Mouse (Mus musculus): ENCODE results near the gene Gucy1a1. TPM values are rescaled to one million over a fixed set of nuclear protein-coding genes. Genes with fewer than 3 reads are reported as not detected.

The Gucy1a1 gene
- polyA plus RNA-seq, 1 experiment from 2014 or later, result 11.9 TPM

GRCm38 (mm10) chr3:82074201-82074851 lies 71.3 kb downstream of the Gucy1a1 start, which contains the start of gene Gucy1b1:
Gucy1b1 (minus strand) TSS chr3:82074689.
- Histone ChIP-seq H3K4me3 (replicated peaks) (peak within 1 kb of the TSS; percentile 53), H3K9me3 (replicated peaks) (no peaks in the 10 kb centered on the region), H3K36me3 (no peaks in the 10 kb centered on the region), H3K4me1 (peaks cover 12% of the 10 kb centered on the region), H3K9ac (peak within 1 kb of the TSS; percentile 35), H3K4me2 (replicated peaks) (peak within 1 kb of the TSS; percentile 95), H3K27me3 (no peaks in the 10 kb centered on the region; the same call in 1 of the 2 replicates), H3K27ac (replicated peaks) (no peak within 1 kb of the TSS)
- ATAC-seq (ENCODE audit: insufficient number of reproducible peaks, low FRiP score, low TSS enrichment, low read depth), result peak; percentile 95
- 1% methylated on average over 25 of the region's 25 CpGs for WGBS

GRCm38 (mm10) chr3:82073741-82074181 lies 71.8 kb downstream of the Gucy1a1 start:
- Histone ChIP-seq H3K9me3 (replicated peaks) (no peaks in the 10 kb centered on the region), H3K27me3 (no peaks in the 10 kb centered on the region; the same call in 1 of the 2 replicates), H3K4me3 (replicated peaks) (peak overlapping the region; percentile 53), H3K4me2 (replicated peaks) (peak overlapping the region; percentile 95), H3K4me1 (peaks cover 12% of the 10 kb centered on the region), H3K9ac (peak overlapping the region; percentile 35), H3K36me3 (no peaks in the 10 kb centered on the region), H3K27ac (replicated peaks) (no peak overlapping the region)
- ATAC-seq (ENCODE audit: insufficient number of reproducible peaks, low FRiP score, low TSS enrichment, low read depth), result peak; percentile 52
- under 1% methylated on average over 34 of the region's 34 CpGs for WGBS

GRCm38 (mm10) chr3:82067830-82068229 lies 77.8 kb downstream of the Gucy1a1 start:
- 63% methylated on average over 5 of the region's 5 CpGs for WGBS
- Histone ChIP-seq H3K4me2 (replicated peaks) (no peak overlapping the region), H3K4me1 (0 out of 2 replicates have a peak, but pooled peaks cover 6% of the 10 kb centered on the region), H3K9me3 (replicated peaks) (no peaks in the 10 kb centered on the region), H3K27me3 (no peaks in the 10 kb centered on the region; the same call in 1 of the 2 replicates), H3K27ac (replicated peaks) (no peak overlapping the region), H3K9ac (no peak overlapping the region), H3K36me3 (no peaks in the 10 kb centered on the region), H3K4me3 (replicated peaks) (no peak overlapping the region)
- ATAC-seq (ENCODE audit: insufficient number of reproducible peaks, low FRiP score, low TSS enrichment, low read depth), result no peak

GRCm38 (mm10) chr3:82061402-82062180 lies 84.0 kb downstream of the Gucy1a1 start:
- WGBS, result 29% methylated on average over 9 of the region's 9 CpGs
- Histone ChIP-seq H3K4me3 (replicated peaks) (no peak overlapping the region), H3K36me3 (no peaks in the 10 kb centered on the region), H3K9me3 (replicated peaks) (no peaks in the 10 kb centered on the region), H3K4me2 (replicated peaks) (no peak overlapping the region), H3K9ac (no peak overlapping the region), H3K27me3 (no peaks in the 10 kb centered on the region), H3K27ac (replicated peaks) (no peak overlapping the region), H3K4me1 (0 out of 2 replicates have a peak, but pooled peaks cover 6% of the 10 kb centered on the region)
- ATAC-seq (ENCODE audit: insufficient number of reproducible peaks, low FRiP score, low TSS enrichment, low read depth), result no peak

GRCm38 (mm10) chr3:82057201-82057600 lies 88.4 kb downstream of the Gucy1a1 start:
- H3K4me1 ChIP-seq, result no peaks in the 10 kb centered on the region
- no peaks in the 10 kb centered on the region for H3K36me3 ChIP-seq
- no peak; the same call in 1 of the 2 replicates for ATAC-seq (ENCODE audit: insufficient number of reproducible peaks, low FRiP score, low TSS enrichment, low read depth)
- no peak overlapping the region for H3K9ac ChIP-seq
- H3K4me2 ChIP-seq (replicated peaks), result no peak overlapping the region
- 43% methylated on average over 5 of the region's 5 CpGs for WGBS
- H3K9me3 ChIP-seq (replicated peaks), result no peaks in the 10 kb centered on the region
- no peaks in the 10 kb centered on the region for H3K27me3 ChIP-seq
- H3K27ac ChIP-seq (replicated peaks), result no peak overlapping the region
- no peak overlapping the region for H3K4me3 ChIP-seq (replicated peaks)

GRCm38 (mm10) chr3:82054283-82054974 lies 91.2 kb downstream of the Gucy1a1 start:
- H3K36me3 ChIP-seq, result no peaks in the 10 kb centered on the region
- no peaks in the 10 kb centered on the region for H3K9me3 ChIP-seq (replicated peaks)
- no peak overlapping the region for H3K4me3 ChIP-seq (replicated peaks)
- no peak overlapping the region for H3K4me2 ChIP-seq (replicated peaks)
- 43% methylated on average over 5 of the region's 5 CpGs for WGBS
- no peak overlapping the region for H3K27ac ChIP-seq (replicated peaks)
- H3K9ac ChIP-seq, result no peak overlapping the region
- H3K27me3 ChIP-seq, result no peaks in the 10 kb centered on the region
- 0 out of 2 replicates have a peak, but pooled peaks have one; percentile 39 for ATAC-seq (ENCODE audit: insufficient number of reproducible peaks, low FRiP score, low TSS enrichment, low read depth)
- 0 out of 2 replicates have a peak, but pooled peaks cover 8% of the 10 kb centered on the region for H3K4me1 ChIP-seq

GRCm38 (mm10) chr3:82052029-82052428 lies 93.6 kb downstream of the Gucy1a1 start:
- no peaks in the 10 kb centered on the region for H3K9me3 ChIP-seq (replicated peaks)
- WGBS, result 70% methylated on average over 2 of the region's 2 CpGs
- no peak overlapping the region for H3K4me3 ChIP-seq (replicated peaks)
- no peak overlapping the region for H3K4me2 ChIP-seq (replicated peaks)
- no peaks in the 10 kb centered on the region for H3K27me3 ChIP-seq
- H3K4me1 ChIP-seq, result 0 out of 2 replicates have a peak, but pooled peaks cover 12% of the 10 kb centered on the region
- no peaks in the 10 kb centered on the region for H3K36me3 ChIP-seq
- no peak overlapping the region for H3K9ac ChIP-seq
- H3K27ac ChIP-seq (replicated peaks), result no peak overlapping the region
- ATAC-seq (ENCODE audit: insufficient number of reproducible peaks, low FRiP score, low TSS enrichment, low read depth), result no peak

GRCm38 (mm10) chr3:82051468-82051867 lies 94.1 kb downstream of the Gucy1a1 start:
- H3K4me3 ChIP-seq (replicated peaks), result no peak overlapping the region
- H3K27ac ChIP-seq (replicated peaks), result no peak overlapping the region
- no peaks in the 10 kb centered on the region for H3K27me3 ChIP-seq
- no peak for ATAC-seq (ENCODE audit: insufficient number of reproducible peaks, low FRiP score, low TSS enrichment, low read depth)
- no peaks in the 10 kb centered on the region for H3K9me3 ChIP-seq (replicated peaks)
- no peaks in the 10 kb centered on the region for H3K36me3 ChIP-seq
- H3K4me1 ChIP-seq, result 0 out of 2 replicates have a peak, but pooled peaks cover 12% of the 10 kb centered on the region
- no peak overlapping the region for H3K4me2 ChIP-seq (replicated peaks)
- H3K9ac ChIP-seq, result no peak overlapping the region

GRCm38 (mm10) chr3:82048681-82049080 lies 96.9 kb downstream of the Gucy1a1 start:
- WGBS, result 51% methylated on average over 7 of the region's 7 CpGs
- Histone ChIP-seq H3K27ac (replicated peaks) (peak overlapping the region; percentile 34; the same call in 1 of the 2 replicates), H3K4me2 (replicated peaks) (no peak overlapping the region), H3K27me3 (no peaks in the 10 kb centered on the region), H3K36me3 (no peaks in the 10 kb centered on the region), H3K9me3 (replicated peaks) (no peaks in the 10 kb centered on the region), H3K9ac (no peak overlapping the region), H3K4me1 (0 out of 2 replicates have a peak, but pooled peaks cover 12% of the 10 kb centered on the region), H3K4me3 (replicated peaks) (no peak overlapping the region)
- ATAC-seq (ENCODE audit: insufficient number of reproducible peaks, low FRiP score, low TSS enrichment, low read depth), result no peak

GRCm38 (mm10) chr3:82048078-82048477 lies 97.5 kb downstream of the Gucy1a1 start:
- Histone ChIP-seq H3K9ac (no peak overlapping the region), H3K4me1 (0 out of 2 replicates have a peak, but pooled peaks cover 12% of the 10 kb centered on the region), H3K9me3 (replicated peaks) (no peaks in the 10 kb centered on the region), H3K4me3 (replicated peaks) (no peak overlapping the region), H3K4me2 (replicated peaks) (no peak overlapping the region), H3K36me3 (no peaks in the 10 kb centered on the region), H3K27ac (replicated peaks) (no peak overlapping the region), H3K27me3 (no peaks in the 10 kb centered on the region)
- no peak for ATAC-seq (ENCODE audit: insufficient number of reproducible peaks, low FRiP score, low TSS enrichment, low read depth)
- 51% methylated on average over 4 of the region's 4 CpGs for WGBS
